Mouse (Mus musculus): ENCODE measurements around the gene Rnf41. TPM values are rescaled to one million over a fixed set of nuclear protein-coding genes. Genes with fewer than 3 reads are reported as not detected.
A peak's percentile ranks its signal among the peaks of the same experiment; 100 is the strongest.

Rnf41 gene
- 31.3 and 32.2 TPM in 2 replicates for polyA plus RNA-seq (2015; fragmentation: Nextera tagmentation; extraction: Ambion mirVana)

- TF ChIP-seq CTCF (IDR thresholded peaks at IDR 0.05) = no peak
- TF ChIP-seq EP300 (IDR thresholded peaks at IDR 0.05) = no peak
- Histone ChIP-seq H3K27me3 (replicated peaks; ENCODE audit: insufficient read depth, low read length) (no peaks in the 10 kb centered on the region), H3K36me3 (ENCODE audit: insufficient read depth, low read length) (peaks cover 5% of the 10 kb centered on the region), H3K27ac (ENCODE audit: low read length) (peak within 1 kb of the TSS; percentile 94), H3K9ac (replicated peaks; ENCODE audit: low read depth) (peak within 1 kb of the TSS; percentile 64), H3K4me2 (replicated peaks; ENCODE audit: low read depth, low read length) (peak within 1 kb of the TSS; percentile 86), H3K4me3 (ENCODE audit: low read depth, low read length) (peak within 1 kb of the TSS; percentile 81), H3K9me3 (ENCODE audit: low read length) (no peaks in the 10 kb centered on the region), H3K4me1 (ENCODE audit: insufficient read depth, low read depth, low read length) (peaks cover 10% of the 10 kb centered on the region; the same call in 1 of the 2 replicates)
- ATAC-seq (peak; percentile 89), DNase-seq (ENCODE audit: low spot score) (peak; percentile 98)
- WGBS = 1% methylated on average over 48 of the region's 50 CpGs
Measured at GRCm38 (mm10) chr10:128411211-128412054, at the start of gene Rnf41, which contains the start of gene Nabp2. Gene Rnf41, plus strand, starts transcription at chr10:128411657. Gene Nabp2, minus strand, starts transcription at chr10:128411492.

GRCm38 (mm10) chr10:128361836-128362235 is 49.6 kb upstream of the Rnf41 start:
- H3K27me3 ChIP-seq (replicated peaks; ENCODE audit: insufficient read depth, low read length) = no peaks in the 10 kb centered on the region
- TF ChIP-seq EP300 (IDR thresholded peaks at IDR 0.05) (no peak), CTCF (IDR thresholded peaks at IDR 0.05) (no peak)
- H3K9me3 ChIP-seq (ENCODE audit: low read length) = no peaks in the 10 kb centered on the region
- ATAC-seq (no peak), DNase-seq (ENCODE audit: low spot score) (no peak)
- H3K9ac ChIP-seq (replicated peaks; ENCODE audit: low read depth) = no peak overlapping the region
- no peak overlapping the region for H3K27ac ChIP-seq (ENCODE audit: low read length)
- WGBS = 85% methylated on average over 6 of the region's 6 CpGs
- H3K36me3 ChIP-seq (ENCODE audit: insufficient read depth, low read length) = peaks cover 27% of the 10 kb centered on the region
- no peak overlapping the region for H3K4me2 ChIP-seq (replicated peaks; ENCODE audit: low read depth, low read length)
- no peaks in the 10 kb centered on the region for H3K4me1 ChIP-seq (ENCODE audit: insufficient read depth, low read depth, low read length)
- H3K4me3 ChIP-seq (ENCODE audit: low read depth, low read length) = no peak overlapping the region

DNA sequence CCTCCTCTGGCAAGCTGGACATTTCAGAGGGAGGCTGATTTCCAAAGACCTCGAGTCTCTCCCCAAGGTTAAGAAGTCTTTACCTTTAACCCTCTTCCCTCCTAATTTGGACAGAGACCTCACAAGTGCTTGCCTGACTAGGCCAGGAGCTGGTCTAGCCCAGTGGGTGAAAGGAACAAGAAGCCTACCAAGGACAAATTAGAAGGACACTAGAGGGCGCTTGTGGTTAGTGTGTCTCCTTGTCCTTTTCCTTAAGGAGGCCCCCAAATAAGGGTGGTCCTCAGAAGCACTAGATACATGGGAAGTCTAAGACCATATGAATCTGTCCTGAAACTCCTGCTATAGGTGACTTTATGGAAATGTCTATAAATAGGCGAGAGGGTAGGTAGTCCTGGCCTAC is 48.9 kb upstream of the Rnf41 start:
- WGBS = 37% methylated on average over 3 of the region's 3 CpGs
- H3K36me3 ChIP-seq (ENCODE audit: insufficient read depth, low read length) = peaks cover 27% of the 10 kb centered on the region
- ATAC-seq = peak; percentile 37; the same call in 1 of the 2 replicates

GRCm38 (mm10) chr10:128367899-128368401 is 43.5 kb upstream of the Rnf41 start:
- DNase-seq (ENCODE audit: low spot score) (no peak), ATAC-seq (no peak)
- Histone ChIP-seq H3K4me1 (ENCODE audit: insufficient read depth, low read depth, low read length) (peaks cover 5% of the 10 kb centered on the region; the same call in 1 of the 2 replicates), H3K27ac (ENCODE audit: low read length) (peak overlapping the region; percentile 90), H3K36me3 (ENCODE audit: insufficient read depth, low read length) (peaks cover 7% of the 10 kb centered on the region), H3K9ac (replicated peaks; ENCODE audit: low read depth) (peak overlapping the region; percentile 54), H3K9me3 (ENCODE audit: low read length) (no peaks in the 10 kb centered on the region), H3K4me2 (replicated peaks; ENCODE audit: low read depth, low read length) (peak overlapping the region; percentile 70), H3K27me3 (replicated peaks; ENCODE audit: insufficient read depth, low read length) (no peaks in the 10 kb centered on the region), H3K4me3 (ENCODE audit: low read depth, low read length) (peak overlapping the region; percentile 70)
- 16% methylated on average over 19 of the region's 19 CpGs for WGBS
- no peak for TF ChIP-seq EP300 (IDR thresholded peaks at IDR 0.05)
- TF ChIP-seq CTCF (IDR thresholded peaks at IDR 0.05) = 0 out of 2 replicates have a peak, but pooled peaks have one; percentile 5

More for the DNA sequence above, 48.9 kb upstream of the Rnf41 start:
- peak; percentile 44 for DNase-seq (ENCODE audit: low spot score)
- Histone ChIP-seq H3K4me3 (ENCODE audit: low read depth, low read length) (no peak overlapping the region), H3K9ac (replicated peaks; ENCODE audit: low read depth) (no peak overlapping the region), H3K27ac (ENCODE audit: low read length) (no peak overlapping the region), H3K9me3 (ENCODE audit: low read length) (no peaks in the 10 kb centered on the region), H3K27me3 (replicated peaks; ENCODE audit: insufficient read depth, low read length) (no peaks in the 10 kb centered on the region), H3K4me1 (ENCODE audit: insufficient read depth, low read depth, low read length) (peaks cover 1% of the 10 kb centered on the region; the same call in 1 of the 2 replicates), H3K4me2 (replicated peaks; ENCODE audit: low read depth, low read length) (no peak overlapping the region)
- TF ChIP-seq EP300 (IDR thresholded peaks at IDR 0.05) = no peak
- peak; percentile 72 for TF ChIP-seq CTCF (IDR thresholded peaks at IDR 0.05)

- peak; percentile 97 for ATAC-seq
- no peaks in the 10 kb centered on the region for H3K27me3 ChIP-seq (replicated peaks; ENCODE audit: insufficient read depth, low read length)
- H3K4me1 ChIP-seq (ENCODE audit: insufficient read depth, low read depth, low read length) = peaks cover 5% of the 10 kb centered on the region; the same call in 1 of the 2 replicates
Measured at GRCm38 (mm10) chr10:128368402-128369217, 42.8 kb upstream of the Rnf41 start, which contains the start of gene Coq10a. Gene Coq10a, minus strand, starts transcription at chr10:128368997.

More at GRCm38 (mm10) chr10:128368402-128369217, 42.8 kb upstream of the Rnf41 start, which contains the start of gene Coq10a:
- Histone ChIP-seq H3K4me2 (replicated peaks; ENCODE audit: low read depth, low read length) (peak within 1 kb of the TSS; percentile 70), H3K27ac (ENCODE audit: low read length) (peak within 1 kb of the TSS; percentile 90), H3K9ac (replicated peaks; ENCODE audit: low read depth) (peak within 1 kb of the TSS; percentile 54), H3K36me3 (ENCODE audit: insufficient read depth, low read length) (0 out of 2 replicates have a peak, but pooled peaks cover under 1% of the 10 kb centered on the region), H3K4me3 (ENCODE audit: low read depth, low read length) (peak within 1 kb of the TSS; percentile 70), H3K9me3 (ENCODE audit: low read length) (no peaks in the 10 kb centered on the region)
- TF ChIP-seq CTCF (IDR thresholded peaks at IDR 0.05) (no peak), EP300 (IDR thresholded peaks at IDR 0.05) (no peak)
- DNase-seq (ENCODE audit: low spot score) = peak; percentile 97
- WGBS = under 1% methylated on average over 65 of the region's 87 CpGs
